Mouse (Mus musculus) ES-E14 (cell line): ENCODE results near the gene H2-T23.

Experiments used
- ZC3H11A ChIP-seq: IDR thresholded peaks from 2 replicates; pipeline ENCODE4 v1.6.1; 2012; ENCODE audit warnings: low read depth, mild to moderate bottlenecking, inconsistent platforms, low read length, borderline replicate concordance
- ZNF384 ChIP-seq: IDR thresholded peaks from 2 replicates; pipeline ENCODE4 v1.6.1; 2012; ENCODE audit warnings: low read depth, low read length, inconsistent platforms

DNA sequence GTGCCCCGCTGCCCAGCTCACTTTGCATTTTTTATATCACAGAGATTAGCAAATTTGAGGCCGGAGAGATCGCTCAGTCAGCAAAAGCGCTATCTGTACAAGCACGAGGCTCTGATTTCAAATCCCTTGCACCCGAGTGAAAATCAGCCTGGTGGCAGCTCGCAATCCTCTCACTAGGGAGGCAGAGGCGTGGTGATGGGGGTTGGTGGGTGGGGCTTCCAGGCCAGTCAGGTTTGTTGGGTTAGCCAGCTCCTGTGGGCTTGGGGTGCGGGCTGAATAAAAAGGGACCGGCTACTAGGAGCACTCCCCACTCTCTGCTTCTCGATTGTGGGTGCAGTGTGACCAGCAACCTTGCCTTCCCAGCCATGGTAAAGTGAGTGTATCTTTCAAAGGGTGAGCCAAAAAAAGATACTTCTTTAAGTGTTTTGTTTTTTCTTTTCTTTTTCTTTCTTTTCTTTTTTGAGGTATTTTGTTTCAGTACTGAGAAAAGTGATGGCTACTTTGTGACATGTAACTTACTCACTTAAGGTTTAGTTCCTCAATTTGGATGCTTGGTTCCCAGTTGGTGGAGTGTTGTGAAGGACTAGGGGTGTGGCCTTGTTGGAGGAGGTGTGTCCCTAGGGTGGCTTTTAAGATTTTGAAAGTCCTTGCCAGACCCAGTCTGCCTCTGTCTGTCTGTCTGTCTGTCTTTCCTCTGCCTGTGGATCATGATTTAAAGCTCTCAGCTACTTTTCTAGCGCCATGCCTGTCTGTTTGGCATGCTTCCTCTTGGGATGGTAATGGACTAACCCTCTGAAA is 34.7 kb downstream of the H2-T23 start:
- TF ChIP-seq ZC3H11A (no peak), ZNF384 (no peak)
